Mouse (Mus musculus): ENCODE results near the gene Trat1. TPM values are rescaled to one million over a fixed set of nuclear protein-coding genes. Genes with fewer than 3 reads are reported as not detected.

Trat1 gene
- polyA plus RNA-seq, 1 experiment: 0.56 TPM

DNA sequence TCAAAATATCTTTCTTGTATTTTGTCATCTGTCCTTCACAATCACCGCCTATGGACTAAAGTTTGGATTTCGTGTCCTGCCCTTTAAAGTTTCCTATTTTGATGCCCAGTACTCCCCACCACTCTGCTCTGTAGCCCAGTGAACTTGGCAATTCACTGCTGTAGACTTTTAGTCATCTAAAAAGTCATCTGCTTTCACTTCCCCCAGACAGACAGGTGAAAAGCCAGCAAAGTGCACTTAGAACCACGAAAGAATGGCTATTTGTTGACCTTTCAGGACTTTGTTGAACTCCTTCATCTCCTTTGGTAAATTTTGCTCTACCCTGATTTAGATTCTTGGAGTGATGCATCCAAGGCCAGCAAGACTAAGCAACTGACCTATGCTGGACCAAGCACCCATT lies 34.9 kb downstream of the Trat1 start:
- no peak overlapping the region for H3K27ac ChIP-seq (ENCODE audit: control insufficient read depth, insufficient read depth, low read depth, low read length)
- H3K4me1 ChIP-seq (ENCODE audit: control insufficient read depth, insufficient read depth, low read length): no peaks in the 10 kb centered on the region
- no peaks in the 10 kb centered on the region for H3K36me3 ChIP-seq (ENCODE audit: control insufficient read depth, insufficient read depth, low read length)
- H3K27me3 ChIP-seq (ENCODE audit: control insufficient read depth, insufficient read depth, low read length): no peaks in the 10 kb centered on the region
- TF ChIP-seq CTCF (IDR thresholded peaks at IDR 0.05; ENCODE audit: control insufficient read depth, insufficient read depth, insufficient replicate concordance, low read depth, low read length) (no peak), POLR2A (IDR thresholded peaks at IDR 0.05; ENCODE audit: control insufficient read depth, low read depth, low read length) (no peak)
- no peak overlapping the region for H3K4me3 ChIP-seq (ENCODE audit: control insufficient read depth, low read depth, low read length)

- Histone ChIP-seq H3K27me3 (ENCODE audit: control insufficient read depth, insufficient read depth, low read length) (no peaks in the 10 kb centered on the region), H3K27ac (ENCODE audit: control insufficient read depth, insufficient read depth, low read depth, low read length) (no peak overlapping the region), H3K4me3 (ENCODE audit: control insufficient read depth, low read depth, low read length) (no peak overlapping the region), H3K4me1 (ENCODE audit: control insufficient read depth, insufficient read depth, low read length) (no peaks in the 10 kb centered on the region), H3K36me3 (ENCODE audit: control insufficient read depth, insufficient read depth, low read length) (no peaks in the 10 kb centered on the region)
- no peak for TF ChIP-seq POLR2A (IDR thresholded peaks at IDR 0.05; ENCODE audit: control insufficient read depth, low read depth, low read length)
- TF ChIP-seq CTCF (IDR thresholded peaks at IDR 0.05; ENCODE audit: control insufficient read depth, insufficient read depth, insufficient replicate concordance, low read depth, low read length): no peak
Observed at GRCm38 (mm10) chr16:48720259-48720658, 51.6 kb downstream of the Trat1 start.

GRCm38 (mm10) chr16:48719679-48720078 lies 52.1 kb downstream of the Trat1 start:
- Histone ChIP-seq H3K27ac (ENCODE audit: control insufficient read depth, insufficient read depth, low read depth, low read length) (no peak overlapping the region), H3K27me3 (ENCODE audit: control insufficient read depth, insufficient read depth, low read length) (no peaks in the 10 kb centered on the region), H3K36me3 (ENCODE audit: control insufficient read depth, insufficient read depth, low read length) (no peaks in the 10 kb centered on the region), H3K4me3 (ENCODE audit: control insufficient read depth, low read depth, low read length) (no peak overlapping the region), H3K4me1 (ENCODE audit: control insufficient read depth, insufficient read depth, low read length) (no peaks in the 10 kb centered on the region)
- TF ChIP-seq CTCF (IDR thresholded peaks at IDR 0.05; ENCODE audit: control insufficient read depth, insufficient read depth, insufficient replicate concordance, low read depth, low read length) (no peak), POLR2A (IDR thresholded peaks at IDR 0.05; ENCODE audit: control insufficient read depth, low read depth, low read length) (no peak)

GRCm38 (mm10) chr16:48716343-48716742 lies 55.5 kb downstream of the Trat1 start:
- no peak for TF ChIP-seq POLR2A (IDR thresholded peaks at IDR 0.05; ENCODE audit: control insufficient read depth, low read depth, low read length)
- no peak for TF ChIP-seq CTCF (IDR thresholded peaks at IDR 0.05; ENCODE audit: control insufficient read depth, insufficient read depth, insufficient replicate concordance, low read depth, low read length)
- Histone ChIP-seq H3K27ac (ENCODE audit: control insufficient read depth, insufficient read depth, low read depth, low read length) (no peak overlapping the region), H3K4me3 (ENCODE audit: control insufficient read depth, low read depth, low read length) (no peak overlapping the region), H3K27me3 (ENCODE audit: control insufficient read depth, insufficient read depth, low read length) (no peaks in the 10 kb centered on the region), H3K4me1 (ENCODE audit: control insufficient read depth, insufficient read depth, low read length) (no peaks in the 10 kb centered on the region), H3K36me3 (ENCODE audit: control insufficient read depth, insufficient read depth, low read length) (no peaks in the 10 kb centered on the region)

- Histone ChIP-seq H3K27ac (ENCODE audit: control insufficient read depth, insufficient read depth, low read depth, low read length) (no peak overlapping the region), H3K36me3 (ENCODE audit: control insufficient read depth, insufficient read depth, low read length) (no peaks in the 10 kb centered on the region), H3K4me1 (ENCODE audit: control insufficient read depth, insufficient read depth, low read length) (no peaks in the 10 kb centered on the region), H3K4me3 (ENCODE audit: control insufficient read depth, low read depth, low read length) (no peak overlapping the region), H3K27me3 (ENCODE audit: control insufficient read depth, insufficient read depth, low read length) (no peaks in the 10 kb centered on the region)
- TF ChIP-seq CTCF (IDR thresholded peaks at IDR 0.05; ENCODE audit: control insufficient read depth, insufficient read depth, insufficient replicate concordance, low read depth, low read length): no peak
- TF ChIP-seq POLR2A (IDR thresholded peaks at IDR 0.05; ENCODE audit: control insufficient read depth, low read depth, low read length): no peak
Observed at GRCm38 (mm10) chr16:48701896-48702295, 69.9 kb downstream of the Trat1 start.

Other genes with a start within 250 kb of the Trat1 start
- not detected in 2 replicates for gene Retnlb, start 44.8 kb upstream of the Trat1 start, polyA plus RNA-seq (2012; rRNA removed)
- 4.5 and 15.4 TPM in 2 replicates for gene Retnla, start 70.5 kb upstream of the Trat1 start, polyA plus RNA-seq (2012; rRNA removed)
- gene Retnlg, start 100.6 kb upstream of the Trat1 start, polyA plus RNA-seq (2012; rRNA removed): not detected in 2 replicates
- 4.7 and 6.2 TPM in 2 replicates for gene Dzip3, start 222.1 kb upstream of the Trat1 start, polyA plus RNA-seq (2012; rRNA removed)
- gene Cip2a, start 222.2 kb upstream of the Trat1 start, polyA plus RNA-seq (2012; rRNA removed): 9.9 and 11.7 TPM in 2 replicates

Data from testis, adult 2 months (tissue).